Mouse (Mus musculus): ENCODE measurements around the gene Pde4b.

Pde4b gene

DNA sequence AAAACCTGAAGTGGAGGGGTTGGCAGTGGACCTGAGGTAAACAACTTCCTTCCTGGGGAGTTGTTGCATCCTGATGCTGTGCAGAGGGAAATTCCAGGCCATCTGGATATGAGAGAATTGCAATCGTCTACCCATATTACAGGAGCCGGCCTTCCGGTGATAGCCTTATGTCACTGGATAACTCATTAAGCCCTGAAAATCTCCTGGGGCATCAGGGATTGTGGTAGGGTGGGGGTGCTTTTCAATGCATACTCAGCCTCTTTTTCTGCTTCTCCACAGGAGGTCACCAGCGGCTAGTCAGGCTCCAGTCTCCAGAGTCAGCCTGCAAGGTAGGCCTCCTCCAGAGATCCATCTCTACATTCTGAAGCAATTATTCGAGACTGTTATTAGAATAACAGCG, 418.4 kb downstream of the Pde4b start:
- in situ Hi-C loops (cut with MseI, MboI): no loop called here

- in situ Hi-C loops (cut with MseI, MboI): no loop called here
These were observed 419.3 kb downstream of the Pde4b start for GRCm38 (mm10) chr4:102506376-102507280.

GRCm38 (mm10) chr4:102507344-102507743, 420.0 kb downstream of the Pde4b start:
- in situ Hi-C loops (cut with MseI, MboI): no loop called here

GRCm38 (mm10) chr4:102507753-102508152, 420.4 kb downstream of the Pde4b start:
- in situ Hi-C loops (cut with MseI, MboI): no loop called here

GRCm38 (mm10) chr4:102510061-102510460, 422.7 kb downstream of the Pde4b start:
- in situ Hi-C loops (cut with MseI, MboI): no loop called here

- in situ Hi-C loops (cut with MseI, MboI): no loop called here
These were observed 423.6 kb downstream of the Pde4b start for GRCm38 (mm10) chr4:102510939-102511391.

- in situ Hi-C loops (cut with MseI, MboI): no loop called here
These were observed 424.2 kb downstream of the Pde4b start for GRCm38 (mm10) chr4:102511511-102511910.

DNA sequence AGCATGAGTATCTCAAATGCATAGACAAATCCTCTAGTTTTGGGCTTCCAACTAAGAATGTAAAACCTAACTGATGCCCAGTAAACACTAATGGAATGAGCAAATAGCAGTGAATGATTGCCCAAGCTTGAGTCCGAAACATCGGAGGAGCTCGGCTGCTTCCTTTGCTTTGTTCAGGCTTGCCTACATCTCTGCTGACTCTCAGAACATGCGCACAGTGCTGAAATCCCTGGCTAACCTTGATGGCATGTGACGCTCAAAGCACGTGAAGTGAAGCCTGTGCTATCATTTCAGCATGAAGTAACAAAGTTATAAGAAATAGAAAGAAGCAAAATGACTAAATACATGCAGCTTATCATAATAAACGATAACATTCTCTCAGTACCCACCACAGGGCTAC, 425.6 kb downstream of the Pde4b start:
- in situ Hi-C loops (cut with MseI, MboI): no loop called here

DNA sequence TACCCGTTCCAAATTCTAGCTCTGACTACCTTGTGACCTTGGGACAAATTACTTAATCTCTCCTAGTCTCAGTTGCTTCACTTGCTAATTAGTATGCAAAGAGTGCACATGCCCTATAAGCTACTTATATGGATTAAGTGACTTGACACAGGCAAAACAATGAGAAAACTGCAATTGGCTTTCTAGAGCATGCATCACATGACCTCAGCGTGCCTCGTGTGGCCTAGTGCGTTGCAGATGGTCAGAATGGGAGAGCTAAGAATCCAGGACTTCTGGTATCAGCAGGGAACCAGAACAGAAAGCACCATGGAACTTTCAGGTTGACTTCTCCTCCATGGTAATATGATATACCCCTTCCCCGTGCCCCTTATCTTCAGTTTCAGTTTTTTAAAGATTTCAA, 426.2 kb downstream of the Pde4b start:
- in situ Hi-C loops (cut with MseI, MboI): no loop called here

DNA sequence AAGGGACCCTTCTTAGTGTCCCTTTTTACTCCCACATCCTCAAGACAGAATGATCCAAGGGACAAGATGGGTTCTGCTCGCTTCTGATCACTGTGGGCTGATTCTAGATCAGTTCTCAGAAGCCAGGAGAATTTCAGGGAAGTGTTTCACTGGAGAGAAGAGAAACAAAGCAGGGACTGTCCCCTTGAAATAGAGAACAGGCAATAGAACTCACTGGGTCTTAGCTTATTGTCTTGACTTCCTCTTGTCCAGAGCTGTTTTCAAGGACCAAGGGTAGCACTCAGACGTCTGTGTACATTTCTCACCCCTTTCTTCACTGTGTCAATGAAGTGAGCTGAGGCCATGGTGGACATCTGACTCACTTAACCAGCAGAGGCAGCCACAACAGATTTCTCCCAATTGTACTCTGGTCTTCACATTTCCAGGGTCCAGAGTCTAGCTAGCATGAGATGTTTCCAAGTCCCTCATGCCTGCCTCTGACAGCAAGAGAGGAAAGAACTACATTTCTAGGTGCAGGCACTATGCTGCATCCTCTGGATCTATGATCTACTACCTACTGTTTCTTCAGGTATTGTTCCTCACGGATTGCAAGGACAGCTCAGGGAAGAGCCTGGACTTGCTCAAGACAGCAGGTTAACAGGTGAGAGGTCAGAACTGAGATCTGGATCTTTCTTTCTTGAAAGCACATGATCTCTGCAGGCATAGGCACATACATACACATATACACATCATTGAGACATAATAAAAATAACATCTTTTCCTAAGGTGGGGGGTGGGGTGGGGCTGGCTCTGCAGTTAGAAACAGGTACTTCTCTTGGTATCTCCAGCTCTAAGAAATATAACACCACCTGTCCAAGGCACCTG, 427.9 kb downstream of the Pde4b start:
- in situ Hi-C loops (cut with MseI, MboI): no loop called here

GRCm38 (mm10) chr4:102516395-102516794, 429.1 kb downstream of the Pde4b start:
- in situ Hi-C loops (cut with MseI, MboI): no loop called here

DNA sequence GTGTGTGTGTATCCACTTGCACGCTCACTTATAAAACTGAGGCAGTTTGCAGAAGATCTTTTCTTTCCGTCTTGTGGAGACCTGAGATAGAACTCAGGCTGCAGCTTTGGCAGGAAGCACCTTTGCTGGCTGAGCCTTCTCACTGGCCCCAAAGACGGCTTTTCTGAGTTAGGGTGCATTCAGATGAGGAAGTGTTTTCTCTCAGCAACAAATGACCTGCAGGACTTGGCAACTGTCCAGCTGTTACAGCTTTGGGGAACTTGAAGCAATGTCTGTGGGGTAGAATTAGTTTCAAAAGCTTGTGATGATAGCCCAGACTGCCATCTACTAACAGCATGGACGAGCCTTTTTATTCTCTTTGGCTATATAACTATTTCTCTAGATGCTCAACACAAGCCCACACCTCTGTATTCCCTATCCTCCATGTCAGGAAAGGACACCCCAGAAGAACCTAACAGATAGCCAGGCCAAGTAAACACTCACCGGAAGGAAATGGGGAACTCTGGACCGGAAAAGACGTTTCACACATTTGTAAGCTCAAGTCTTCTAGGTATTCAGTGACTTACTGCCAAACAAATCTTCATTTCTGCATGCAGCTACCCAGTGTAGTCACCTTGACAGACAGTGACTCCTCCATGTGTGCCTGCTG, 429.8 kb downstream of the Pde4b start:
- in situ Hi-C loops (cut with MseI, MboI): no loop called here

GRCm38 (mm10) chr4:102517653-102518052, 430.3 kb downstream of the Pde4b start:
- in situ Hi-C loops (cut with MseI, MboI): no loop called here

GRCm38 (mm10) chr4:102518341-102518740, 431.0 kb downstream of the Pde4b start:
- in situ Hi-C loops (cut with MseI, MboI): no loop called here

DNA sequence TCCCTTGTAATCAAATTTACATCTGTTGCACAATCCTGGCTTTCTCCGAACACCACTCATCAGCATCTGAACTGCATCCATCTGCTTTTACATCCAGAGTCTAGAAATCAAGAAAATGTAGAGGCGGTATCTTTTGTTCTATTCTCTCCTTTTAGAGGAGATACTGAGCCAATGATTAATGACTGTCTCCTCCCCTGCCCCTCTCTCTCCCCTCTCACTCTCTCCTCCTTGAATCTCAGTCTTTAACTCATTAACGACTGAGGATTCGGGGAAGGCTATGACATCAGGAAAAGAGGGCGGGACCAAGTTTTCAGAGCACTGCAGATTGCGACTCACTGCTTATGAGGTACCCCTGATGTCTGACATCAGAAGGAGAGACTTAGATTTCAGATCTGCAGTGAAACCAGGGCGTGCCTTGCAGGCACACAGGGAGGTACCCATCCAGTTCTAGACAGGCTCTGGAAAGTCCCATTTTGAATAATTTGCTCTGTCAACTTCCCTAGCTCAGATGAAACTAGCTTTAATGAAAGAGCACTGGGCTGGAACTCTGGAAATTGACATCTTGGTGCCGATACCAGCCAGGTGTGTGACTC, 433.4 kb downstream of the Pde4b start:
- in situ Hi-C loops (cut with MseI, MboI): no loop called here

GRCm38 (mm10) chr4:102521434-102521833, 434.1 kb downstream of the Pde4b start:
- in situ Hi-C loops (cut with MseI, MboI): no loop called here

GRCm38 (mm10) chr4:102527361-102527760, 440.0 kb downstream of the Pde4b start:
- in situ Hi-C loops (cut with MseI, MboI): no loop called here

GRCm38 (mm10) chr4:102530797-102531196, 443.5 kb downstream of the Pde4b start:
- in situ Hi-C loops (cut with MseI, MboI): no loop called here

DNA sequence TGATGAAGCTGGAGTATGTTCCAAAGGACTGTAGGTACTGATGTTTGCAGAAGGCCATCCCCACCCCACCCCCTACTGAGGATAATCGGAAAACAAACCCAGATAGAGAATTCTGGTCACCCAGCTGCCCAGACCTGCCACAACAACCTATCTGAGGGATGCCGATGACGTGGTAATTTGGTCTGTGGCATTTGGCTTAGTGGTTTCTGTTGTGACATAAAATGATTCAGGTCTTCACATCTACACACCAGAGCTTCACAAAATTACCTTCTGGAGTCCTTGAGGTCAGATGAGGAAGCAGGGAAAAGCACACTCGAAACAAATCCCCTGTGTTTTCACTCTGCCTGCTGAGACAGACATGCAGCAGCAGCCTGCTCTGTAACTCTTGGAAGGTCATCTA, 444.4 kb downstream of the Pde4b start:
- in situ Hi-C loops (cut with MseI, MboI): no loop called here

GRCm38 (mm10) chr4:102533183-102534048, 446.1 kb downstream of the Pde4b start:
- in situ Hi-C loops (cut with MseI, MboI): no loop called here
